Mouse (Mus musculus) layer of hippocampus, postnatal 10 days (tissue): Measurements from ENCODE around the gene Hhatl. TPM values are rescaled to one million over a fixed set of nuclear protein-coding genes. Genes with fewer than 3 reads are reported as not detected.

Source experiments
- DNase-seq, 2 experiments: peaks; one replicate each; pipeline ENCODE4 v3.0.0; 2021; ENCODE audit warnings: low spot score in 2 of 2
- total RNA-seq, 2 experiments: library from RNA; stranded (reverse); gene quantifications; 2 replicates each; pipeline ENCODE4 v1.2.3; 2021

The Hhatl gene
- total RNA-seq, 2 experiments from 2014 or later: 2.8 to 2.9 TPM

GRCm38 (mm10) chr9:121807947-121808346 is 15.6 kb upstream of the Hhatl start:
- DNase-seq: peak; percentile 60 to 61

GRCm38 (mm10) chr9:121807546-121807945 is 15.2 kb upstream of the Hhatl start:
- DNase-seq: peak in 1 of 2 experiments; percentile 50

GRCm38 (mm10) chr9:121802747-121803146 is 10.4 kb upstream of the Hhatl start:
- no peak for DNase-seq

GRCm38 (mm10) chr9:121798887-121799520 is 6.7 kb upstream of the Hhatl start:
- DNase-seq: no peak

- DNase-seq: no peak
Measured at GRCm38 (mm10) chr9:121797722-121798121, 5.4 kb upstream of the Hhatl start.

GRCm38 (mm10) chr9:121794972-121795539 is 2.7 kb upstream of the Hhatl start:
- peak in 1 of 2 experiments; percentile 56 for DNase-seq

GRCm38 (mm10) chr9:121791206-121791605 is 1.1 kb downstream of the Hhatl start:
- peak; percentile 51 to 59 for DNase-seq

- no peak for DNase-seq
Measured at GRCm38 (mm10) chr9:121786359-121786758, 5.9 kb downstream of the Hhatl start.

- no peak for DNase-seq
Measured at GRCm38 (mm10) chr9:121785261-121785660, 7.0 kb downstream of the Hhatl start.

GRCm38 (mm10) chr9:121784801-121785200 is 7.5 kb downstream of the Hhatl start:
- DNase-seq: no peak

GRCm38 (mm10) chr9:121778066-121778624 is 14.2 kb downstream of the Hhatl start:
- peak; percentile 68 to 71 for DNase-seq

GRCm38 (mm10) chr9:121777484-121778065 is 14.7 kb downstream of the Hhatl start, which contains the start of gene Klhl40:
TSS of gene Klhl40 (plus strand) at chr9:121777607.
- DNase-seq: no peak

- no peak for DNase-seq
Measured at GRCm38 (mm10) chr9:121776511-121776910, 15.8 kb downstream of the Hhatl start.

- no peak for DNase-seq
Measured at GRCm38 (mm10) chr9:121775951-121776350, 16.4 kb downstream of the Hhatl start.

- DNase-seq: no peak
Measured at GRCm38 (mm10) chr9:121772412-121772811, 19.9 kb downstream of the Hhatl start.

- no peak for DNase-seq
Measured at GRCm38 (mm10) chr9:121765166-121765855, 27.0 kb downstream of the Hhatl start.

GRCm38 (mm10) chr9:121763716-121764115 is 28.6 kb downstream of the Hhatl start:
- peak in 1 of 2 experiments; percentile 67 for DNase-seq

- DNase-seq: no peak
Measured at GRCm38 (mm10) chr9:121762761-121763160, 29.5 kb downstream of the Hhatl start.

GRCm38 (mm10) chr9:121762248-121762647 is 30.1 kb downstream of the Hhatl start:
- DNase-seq: no peak

GRCm38 (mm10) chr9:121761787-121762186 is 30.5 kb downstream of the Hhatl start:
- DNase-seq: peak in 1 of 2 experiments; percentile 22

GRCm38 (mm10) chr9:121761091-121761665 is 31.1 kb downstream of the Hhatl start:
- DNase-seq: no peak
